Mouse (Mus musculus) midbrain, embryonic 12.5 days (tissue): ENCODE data around the gene Dennd4a. TPM values are rescaled to one million over a fixed set of nuclear protein-coding genes. Genes with fewer than 3 reads are reported as not detected.
A peak's percentile ranks its signal among the peaks of the same experiment; 100 is the strongest.
"Not testable (repeated sequence)": the region's sequence is repeated elsewhere in the genome, so short reads cannot be mapped to it uniquely, and the experiment has no call there.

Experiments used
- ATAC-seq: fragments of 200-750 bp; cut with Nextera tagmentation; 2 replicates; pipeline ENCODE4 v1.8.0; 2017; ENCODE audit warnings: low read depth, moderate TSS enrichment, moderate library complexity; ENCODE audit not compliant: low FRiP score
- H3K27ac ChIP-seq: fragments of 300-500 bp; sonication (generic); replicated peaks from 2 replicates; pipeline ENCODE4 v1.5.1; 2016; ENCODE audit warnings: mild to moderate bottlenecking
- H3K27me3 ChIP-seq: fragments of 300-500 bp; sonication (generic); 2 replicates; pipeline ENCODE4 v1.6.1; 2016; ENCODE audit warnings: mild to moderate bottlenecking
- H3K36me3 ChIP-seq: fragments of 300-500 bp; sonication (generic); 2 replicates; pipeline ENCODE4 v1.6.1; 2016
- H3K4me1 ChIP-seq: fragments of 300-500 bp; sonication (generic); 2 replicates; pipeline ENCODE4 v1.6.1; 2016
- H3K4me2 ChIP-seq: fragments of 300-500 bp; sonication (generic); replicated peaks from 2 replicates; pipeline ENCODE4 v1.6.1; 2016; ENCODE audit warnings: mild to moderate bottlenecking, moderate library complexity
- H3K4me3 ChIP-seq: fragments of 300-500 bp; sonication (generic); 2 replicates; pipeline ENCODE4 v1.5.1; 2016; ENCODE audit warnings: mild to moderate bottlenecking
- H3K9ac ChIP-seq: fragments of 300-500 bp; sonication (generic); replicated peaks from 2 replicates; pipeline ENCODE4 v1.6.1; 2016; ENCODE audit warnings: mild to moderate bottlenecking, moderate library complexity
- H3K9me3 ChIP-seq: fragments of 300-500 bp; sonication (generic); 2 replicates; pipeline ENCODE4 v1.6.1; 2016; ENCODE audit warnings: mild to moderate bottlenecking
- WGBS: fragments of 180-500 bp; shearing (Covaris S2); methylation state at CpG from one replicate; pipeline ENCODE4 v1.1.7; 2016; 5-methylcytosine and 5-hydroxymethylcytosine counted together
- polyA plus RNA-seq: library from polyadenylated mRNA; unstranded; fragments of >200 nt; fragmentation: Nextera tagmentation; extraction: Ambion mirVana; gene quantifications from 2 replicates; pipeline ENCODE4 v1.2.1, GENCODE M21; 2016

Dennd4a gene
- polyA plus RNA-seq, 1 experiment from 2014 or later = 12.3 TPM

DNA sequence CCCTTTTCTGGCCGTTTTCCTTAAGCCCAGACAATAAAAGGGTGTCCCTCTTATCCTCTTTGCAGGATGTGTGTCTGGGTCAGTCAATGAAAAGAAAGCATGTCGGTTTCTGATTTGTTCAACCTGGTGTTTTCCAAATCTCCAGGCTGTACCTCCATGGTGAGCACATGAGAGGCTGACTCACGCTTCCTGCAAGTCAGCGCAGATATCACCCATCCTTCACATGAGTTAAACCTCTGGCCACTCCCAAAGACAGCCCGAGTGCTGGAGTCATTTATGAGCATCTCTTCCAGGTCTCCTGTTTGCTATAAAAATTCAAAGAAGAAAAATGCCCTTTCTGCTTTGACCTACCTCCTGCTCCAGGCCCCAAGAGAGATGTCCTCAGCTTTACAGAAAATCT lies 5.3 kb upstream of the Dennd4a start:
- 77% methylated on average over 5 of the region's 5 CpGs for WGBS
- Histone ChIP-seq H3K9me3 (0 out of 2 replicates have a peak, but pooled peaks cover under 1% of the 10 kb centered on the region), H3K36me3 (no peaks in the 10 kb centered on the region), H3K9ac (no peak overlapping the region), H3K4me2 (no peak overlapping the region), H3K4me1 (peaks cover 6% of the 10 kb centered on the region; the same call in 1 of the 2 replicates), H3K27me3 (no peaks in the 10 kb centered on the region), H3K27ac (no peak overlapping the region), H3K4me3 (no peak overlapping the region)
- ATAC-seq = no peak

- no peak overlapping the region for H3K4me3 ChIP-seq
- no peaks in the 10 kb centered on the region for H3K9me3 ChIP-seq
- ATAC-seq = no peak
- H3K27me3 ChIP-seq = no peaks in the 10 kb centered on the region
- no peak overlapping the region for H3K4me2 ChIP-seq
- H3K27ac ChIP-seq = no peak overlapping the region
- 81% methylated on average over 6 of the region's 6 CpGs for WGBS
- peaks cover 6% of the 10 kb centered on the region; the same call in 1 of the 2 replicates for H3K4me1 ChIP-seq
- no peak overlapping the region for H3K9ac ChIP-seq
- H3K36me3 ChIP-seq = no peaks in the 10 kb centered on the region
These were observed 4.6 kb upstream of the Dennd4a start for GRCm38 (mm10) chr9:64806335-64807060.

- Histone ChIP-seq H3K4me2 (no peak overlapping the region), H3K4me1 (peaks cover 11% of the 10 kb centered on the region), H3K27ac (no peak overlapping the region), H3K9me3 (no peaks in the 10 kb centered on the region), H3K4me3 (no peak overlapping the region), H3K36me3 (no peaks in the 10 kb centered on the region), H3K9ac (no peak overlapping the region), H3K27me3 (no peaks in the 10 kb centered on the region)
- WGBS = 84% methylated on average over 14 of the region's 14 CpGs
- no peak for ATAC-seq
These were observed 3.9 kb upstream of the Dennd4a start for GRCm38 (mm10) chr9:64807061-64807808.

GRCm38 (mm10) chr9:64809851-64810250 lies 1.3 kb upstream of the Dennd4a start:
- no peak for ATAC-seq
- H3K4me3 ChIP-seq = no peak overlapping the region
- H3K27ac ChIP-seq = no peak overlapping the region
- no peaks in the 10 kb centered on the region for H3K9me3 ChIP-seq
- 80% methylated on average over 3 of the region's 3 CpGs for WGBS
- H3K4me2 ChIP-seq = no peak overlapping the region
- no peaks in the 10 kb centered on the region for H3K27me3 ChIP-seq
- no peak overlapping the region for H3K9ac ChIP-seq
- no peaks in the 10 kb centered on the region for H3K36me3 ChIP-seq
- peaks cover 15% of the 10 kb centered on the region for H3K4me1 ChIP-seq

DNA sequence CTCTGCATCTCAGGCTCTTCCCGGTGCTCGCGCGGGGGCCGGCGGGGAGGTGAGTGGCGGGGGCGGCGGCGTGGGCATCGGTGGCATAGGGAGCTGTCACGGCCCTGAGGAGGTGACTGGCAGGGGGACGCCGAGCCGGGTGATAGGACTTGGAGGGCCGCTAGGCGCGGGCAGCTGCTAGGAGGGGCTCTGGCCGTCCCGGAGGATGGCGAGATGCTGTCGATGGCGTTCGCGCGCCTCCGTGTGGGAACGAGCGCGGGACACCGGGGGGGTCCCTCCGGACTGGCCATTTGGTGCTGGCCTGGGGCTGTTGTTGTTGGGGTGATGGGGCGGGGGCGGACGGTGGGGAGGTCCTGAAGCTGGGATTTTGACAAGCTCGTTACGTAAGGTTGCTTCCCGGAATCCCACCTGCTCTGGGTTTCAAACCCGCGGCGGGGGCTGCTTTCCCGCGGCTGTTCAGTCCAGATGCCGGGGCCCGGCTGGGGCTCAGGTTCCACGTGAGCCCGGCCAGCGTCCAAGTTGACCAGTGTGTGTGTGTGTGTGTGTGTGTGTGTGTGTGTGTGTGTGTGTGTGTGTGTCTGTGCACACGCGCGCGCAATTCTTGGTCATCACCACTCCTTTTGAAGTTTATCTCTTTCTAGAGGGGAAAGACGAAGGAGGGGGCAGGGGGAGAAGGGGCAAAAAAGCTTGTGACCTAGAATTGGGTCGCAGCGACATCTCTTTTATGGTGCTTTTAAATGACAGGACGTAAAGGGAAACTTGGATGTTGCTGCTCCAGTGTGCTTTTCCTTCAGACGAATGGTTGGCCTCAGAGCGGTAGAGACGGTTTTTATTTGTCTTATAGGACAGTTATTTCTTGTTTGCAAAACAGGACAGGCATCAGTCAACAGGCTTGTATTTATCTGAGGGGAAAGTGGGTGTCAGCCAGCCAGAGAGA lies 666 bp downstream of the Dennd4a start:
- H3K9ac ChIP-seq = peak overlapping the region; percentile 84
- no peaks in the 10 kb centered on the region for H3K9me3 ChIP-seq
- H3K36me3 ChIP-seq = no peaks in the 10 kb centered on the region
- ATAC-seq = peak; percentile 86
- H3K4me3 ChIP-seq = peak overlapping the region; percentile 79
- peak overlapping the region; percentile 76 for H3K4me2 ChIP-seq
- WGBS = under 1% methylated on average over 57 of the region's 59 CpGs
- H3K27me3 ChIP-seq = no peaks in the 10 kb centered on the region
- peak overlapping the region; percentile 98 for H3K27ac ChIP-seq
- H3K4me1 ChIP-seq = peaks cover 15% of the 10 kb centered on the region

DNA sequence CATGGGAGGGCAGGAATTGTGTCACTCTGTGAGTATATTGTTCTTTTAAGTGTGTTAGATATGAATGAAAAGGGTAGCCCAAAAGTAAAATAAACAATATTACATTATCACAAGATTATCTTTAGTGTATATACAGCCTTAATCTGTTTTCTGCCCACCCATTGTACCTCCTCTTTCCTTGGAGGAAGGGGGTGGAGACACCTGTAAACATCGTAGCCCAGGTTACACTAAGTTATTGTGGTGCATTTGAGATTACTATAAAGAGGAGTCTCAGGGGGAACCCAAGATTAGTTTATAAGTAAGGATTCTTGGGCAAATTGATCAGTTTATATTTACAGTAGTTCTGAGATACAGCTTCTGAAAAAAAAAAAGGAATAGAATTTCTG lies 1.3 kb downstream of the Dennd4a start:
- Histone ChIP-seq H3K4me3 (peak overlapping the region; percentile 79), H3K27me3 (no peaks in the 10 kb centered on the region), H3K4me1 (peaks cover 15% of the 10 kb centered on the region), H3K4me2 (peak overlapping the region; percentile 76), H3K27ac (no peak overlapping the region), H3K9me3 (no peaks in the 10 kb centered on the region), H3K9ac (peak overlapping the region; percentile 84), H3K36me3 (no peaks in the 10 kb centered on the region)
- 23% methylated on average over 1 of the region's 1 CpGs for WGBS
- ATAC-seq = no peak

- 87% methylated on average over 6 of the region's 6 CpGs for WGBS
- H3K36me3 ChIP-seq = no peaks in the 10 kb centered on the region
- H3K27me3 ChIP-seq = no peaks in the 10 kb centered on the region
- H3K27ac ChIP-seq = no peak overlapping the region
- ATAC-seq = no peak
- H3K9me3 ChIP-seq = no peaks in the 10 kb centered on the region
- no peak overlapping the region for H3K4me3 ChIP-seq
- no peak overlapping the region for H3K9ac ChIP-seq
- H3K4me2 ChIP-seq = no peak overlapping the region
- H3K4me1 ChIP-seq = peaks cover 15% of the 10 kb centered on the region
These were observed 3.1 kb downstream of the Dennd4a start for GRCm38 (mm10) chr9:64814273-64814672.

GRCm38 (mm10) chr9:64819686-64820085 lies 8.5 kb downstream of the Dennd4a start:
- ATAC-seq, H3K4me1 ChIP-seq: not testable (repeated sequence)

DNA sequence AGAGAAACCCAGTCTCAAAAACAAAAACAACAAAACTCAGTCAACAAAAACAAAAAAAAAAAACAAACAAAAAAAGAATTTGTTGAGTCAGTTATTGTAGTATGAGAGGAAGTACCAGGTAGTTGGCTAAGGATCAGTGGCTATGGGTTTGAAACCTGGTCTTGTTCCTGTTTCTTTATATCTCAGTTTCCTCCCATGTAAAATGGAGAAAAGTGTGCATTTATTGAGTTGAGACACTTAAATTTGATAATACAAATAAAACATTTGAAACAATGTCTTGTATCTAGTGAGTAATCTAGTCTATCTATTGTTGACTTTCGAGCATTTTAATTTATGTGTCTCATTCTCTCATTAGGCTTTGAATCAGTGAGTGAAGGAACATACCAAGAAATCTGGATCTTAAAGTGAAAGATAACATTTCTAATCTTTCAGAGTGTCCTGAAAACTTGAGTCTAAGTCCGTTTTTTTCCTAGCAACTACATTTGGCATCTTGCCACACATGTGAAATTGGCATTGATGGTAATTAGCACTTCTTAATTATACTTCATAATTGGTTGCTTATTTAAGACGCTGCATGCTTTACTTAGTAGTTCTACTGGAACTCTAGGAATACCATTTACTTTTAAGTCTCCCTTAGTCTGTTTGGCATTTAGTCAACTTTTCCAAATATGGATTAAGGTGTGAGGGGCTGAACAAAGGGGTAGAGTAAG lies 9.1 kb downstream of the Dennd4a start:
- no peak overlapping the region for H3K27ac ChIP-seq
- no peaks in the 10 kb centered on the region for H3K9me3 ChIP-seq
- H3K4me3 ChIP-seq = no peak overlapping the region
- WGBS = 89% methylated on average over 3 of the region's 3 CpGs
- ATAC-seq = no peak
- no peaks in the 10 kb centered on the region for H3K27me3 ChIP-seq
- H3K36me3 ChIP-seq = no peaks in the 10 kb centered on the region
- H3K4me2 ChIP-seq = no peak overlapping the region
- H3K4me1 ChIP-seq = no peaks in the 10 kb centered on the region
- H3K9ac ChIP-seq = no peak overlapping the region

More at GRCm38 (mm10) chr9:64819686-64820085, 8.5 kb downstream of the Dennd4a start:
- H3K4me2 ChIP-seq, H3K4me3 ChIP-seq, H3K36me3 ChIP-seq, H3K9ac ChIP-seq, H3K27me3 ChIP-seq, H3K9me3 ChIP-seq, H3K27ac ChIP-seq: not testable (repeated sequence)
- 89% methylated on average over 4 of the region's 4 CpGs for WGBS

DNA sequence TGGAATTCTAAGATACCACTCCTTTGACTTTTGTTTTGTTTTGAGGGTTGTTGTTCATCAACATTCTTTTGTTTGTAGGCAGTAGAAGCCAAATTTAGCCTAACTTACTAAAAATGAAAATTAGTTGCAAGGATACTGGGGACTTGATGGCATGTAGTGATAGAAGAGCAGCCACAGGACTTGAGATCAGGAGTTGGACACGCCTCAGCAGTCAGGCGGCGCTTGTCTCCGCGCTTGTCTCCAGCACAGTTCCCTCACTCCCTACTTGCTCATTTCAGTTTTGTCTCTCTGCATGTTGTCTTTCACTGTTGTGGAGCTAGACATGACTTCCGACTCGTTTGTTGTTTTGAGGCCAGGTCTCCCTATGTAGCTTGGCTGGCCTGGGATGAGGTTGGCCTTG lies 11.1 kb downstream of the Dennd4a start:
- H3K4me2 ChIP-seq = no peak overlapping the region
- 82% methylated on average over 7 of the region's 7 CpGs for WGBS
- ATAC-seq = no peak
- no peak overlapping the region for H3K27ac ChIP-seq
- H3K9me3 ChIP-seq = no peaks in the 10 kb centered on the region
- no peaks in the 10 kb centered on the region for H3K36me3 ChIP-seq
- H3K27me3 ChIP-seq = no peaks in the 10 kb centered on the region
- no peak overlapping the region for H3K4me3 ChIP-seq
- no peaks in the 10 kb centered on the region for H3K4me1 ChIP-seq
- H3K9ac ChIP-seq = no peak overlapping the region

GRCm38 (mm10) chr9:64824389-64825008 lies 13.4 kb downstream of the Dennd4a start:
- no peak overlapping the region for H3K4me2 ChIP-seq
- no peak overlapping the region for H3K4me3 ChIP-seq
- H3K9ac ChIP-seq = no peak overlapping the region
- H3K9me3 ChIP-seq = no peaks in the 10 kb centered on the region
- no peaks in the 10 kb centered on the region for H3K27me3 ChIP-seq
- no peak overlapping the region for H3K27ac ChIP-seq
- H3K4me1 ChIP-seq = no peaks in the 10 kb centered on the region
- ATAC-seq = no peak
- WGBS = 85% methylated on average over 5 of the region's 5 CpGs
- H3K36me3 ChIP-seq = no peaks in the 10 kb centered on the region
